Mouse (Mus musculus) erythroblast, embryonic 14.5 days (primary cell): Measurements from ENCODE around the gene Atg13. TPM values are rescaled to one million over a fixed set of nuclear protein-coding genes. Genes with fewer than 3 reads are reported as not detected.

ENCODE experiments used
- H3K27me3 ChIP-seq: 2 replicates; pipeline ENCODE4 v1.6.1; 2012; ENCODE audit warnings: inconsistent platforms; ENCODE audit not compliant: control insufficient read depth
- H3K36me3 ChIP-seq: 2 replicates; pipeline ENCODE4 v1.6.1; 2012; ENCODE audit warnings: mild to moderate bottlenecking, inconsistent platforms; ENCODE audit not compliant: control insufficient read depth
- H3K4me1 ChIP-seq: 2 replicates; pipeline ENCODE4 v1.6.1; 2012; ENCODE audit warnings: inconsistent platforms; ENCODE audit not compliant: control insufficient read depth
- H3K4me3 ChIP-seq: replicated peaks from 2 replicates; pipeline ENCODE3; 2012; ENCODE audit warnings: moderate library complexity, mild to moderate bottlenecking, inconsistent platforms
- H3K9me3 ChIP-seq: 2 replicates; pipeline ENCODE4 v1.6.1; 2012; ENCODE audit warnings: low read length, inconsistent platforms, mixed read lengths; ENCODE audit not compliant: control insufficient read depth
- GATA1 ChIP-seq: IDR thresholded peaks from 2 replicates; pipeline ENCODE4 v1.6.1; 2012; ENCODE audit warnings: low read length, inconsistent platforms, mixed read lengths
- TAL1 ChIP-seq: IDR thresholded peaks from 3 replicates; pipeline ENCODE4 v1.6.1; 2012; ENCODE audit warnings: low read length, inconsistent platforms, mixed read lengths
- polyA plus RNA-seq: library from polyadenylated mRNA; stranded (reverse); fragments of >175 nt; gene quantifications from 2 replicates; pipeline ENCODE4 v1.2.3, GENCODE M21; 2012

The Atg13 gene
- polyA plus RNA-seq, 1 experiment: 3.5 TPM

DNA sequence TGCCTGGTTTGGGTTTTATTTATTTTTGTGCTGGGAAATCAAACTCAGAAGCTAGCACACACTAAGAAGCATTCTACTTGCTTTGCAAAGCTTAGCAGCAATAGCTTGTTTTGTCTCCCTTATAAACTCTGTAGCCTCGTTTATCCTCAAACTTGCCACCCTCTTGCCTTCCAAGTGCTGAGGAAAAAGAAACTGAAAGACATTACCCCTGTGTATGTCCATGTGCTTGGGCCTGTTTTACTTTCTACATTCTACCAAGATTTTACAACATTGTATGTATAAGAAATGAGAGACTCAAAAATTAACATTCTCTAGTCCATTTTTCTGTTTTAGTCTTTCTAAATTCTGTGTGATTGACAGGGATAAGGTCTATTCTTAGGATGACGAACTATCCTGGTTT, 14.3 kb upstream of the Atg13 start:
- no peaks in the 10 kb centered on the region for H3K27me3 ChIP-seq
- no peak overlapping the region for H3K4me3 ChIP-seq
- no peaks in the 10 kb centered on the region for H3K9me3 ChIP-seq
- peaks cover 7% of the 10 kb centered on the region for H3K36me3 ChIP-seq
- H3K4me1 ChIP-seq: peaks cover 23% of the 10 kb centered on the region
- TF ChIP-seq GATA1: no peak
- no peak for TF ChIP-seq TAL1

- no peak overlapping the region for H3K4me3 ChIP-seq
- H3K9me3 ChIP-seq: no peaks in the 10 kb centered on the region
- peaks cover 18% of the 10 kb centered on the region for H3K4me1 ChIP-seq
- peaks cover 7% of the 10 kb centered on the region for H3K36me3 ChIP-seq
- TF ChIP-seq GATA1 (no peak), TAL1 (no peak)
- H3K27me3 ChIP-seq: no peaks in the 10 kb centered on the region
Measured at GRCm38 (mm10) chr2:91723951-91724350, 13.6 kb upstream of the Atg13 start.

DNA sequence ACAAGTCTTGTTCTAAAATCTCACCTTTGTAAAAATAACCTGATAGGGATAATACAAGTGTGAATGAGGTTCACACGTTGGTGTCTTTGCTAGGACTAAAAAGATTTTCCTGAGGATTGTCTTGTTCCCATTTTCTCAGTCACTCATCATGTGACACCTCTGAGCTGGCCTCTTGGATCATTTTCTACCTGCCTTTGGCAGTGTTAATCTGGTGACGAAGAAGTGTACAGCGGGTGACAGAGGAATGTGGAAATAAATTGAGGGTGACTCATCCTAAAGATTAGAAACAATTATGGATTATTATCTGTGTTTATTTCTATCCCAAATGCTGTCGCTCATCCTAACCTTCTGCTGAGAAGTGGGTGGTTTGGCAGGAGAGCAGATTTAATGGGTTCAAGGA, 13.0 kb upstream of the Atg13 start:
- no peak overlapping the region for H3K4me3 ChIP-seq
- no peaks in the 10 kb centered on the region for H3K9me3 ChIP-seq
- no peaks in the 10 kb centered on the region for H3K27me3 ChIP-seq
- H3K36me3 ChIP-seq: peaks cover 7% of the 10 kb centered on the region
- H3K4me1 ChIP-seq: peaks cover 18% of the 10 kb centered on the region
- TF ChIP-seq TAL1: no peak
- TF ChIP-seq GATA1: no peak

DNA sequence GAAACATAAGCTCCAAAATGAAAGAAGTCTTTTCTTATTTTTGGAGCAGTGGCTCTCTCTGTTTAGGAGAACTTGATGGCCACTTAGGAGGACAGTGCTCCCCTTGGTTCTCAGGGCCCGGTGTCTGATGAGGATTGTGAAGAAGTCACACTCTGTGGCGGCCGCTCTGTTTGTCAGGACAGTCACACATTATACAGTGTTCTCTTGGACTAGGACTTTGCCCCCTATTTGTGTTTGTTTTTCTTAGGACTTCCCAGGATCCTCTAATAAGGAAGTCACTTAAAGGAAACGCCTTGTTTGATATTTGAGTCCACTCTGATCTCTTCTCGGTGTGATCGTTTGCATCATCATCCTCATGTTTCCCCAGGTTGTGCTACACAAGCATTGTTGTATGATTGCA, 7.9 kb upstream of the Atg13 start:
- no peaks in the 10 kb centered on the region for H3K27me3 ChIP-seq
- H3K4me3 ChIP-seq: no peak overlapping the region
- TF ChIP-seq TAL1: no peak
- no peak for TF ChIP-seq GATA1
- H3K9me3 ChIP-seq: no peaks in the 10 kb centered on the region
- peaks cover 2% of the 10 kb centered on the region; the same call in 1 of the 2 replicates for H3K4me1 ChIP-seq
- H3K36me3 ChIP-seq: peaks cover 12% of the 10 kb centered on the region

- Histone ChIP-seq H3K4me3 (no peak overlapping the region), H3K36me3 (peaks cover 9% of the 10 kb centered on the region)
- TF ChIP-seq TAL1: no peak
- no peak for TF ChIP-seq GATA1
Measured at GRCm38 (mm10) chr2:91714921-91715320, 4.5 kb upstream of the Atg13 start.

DNA sequence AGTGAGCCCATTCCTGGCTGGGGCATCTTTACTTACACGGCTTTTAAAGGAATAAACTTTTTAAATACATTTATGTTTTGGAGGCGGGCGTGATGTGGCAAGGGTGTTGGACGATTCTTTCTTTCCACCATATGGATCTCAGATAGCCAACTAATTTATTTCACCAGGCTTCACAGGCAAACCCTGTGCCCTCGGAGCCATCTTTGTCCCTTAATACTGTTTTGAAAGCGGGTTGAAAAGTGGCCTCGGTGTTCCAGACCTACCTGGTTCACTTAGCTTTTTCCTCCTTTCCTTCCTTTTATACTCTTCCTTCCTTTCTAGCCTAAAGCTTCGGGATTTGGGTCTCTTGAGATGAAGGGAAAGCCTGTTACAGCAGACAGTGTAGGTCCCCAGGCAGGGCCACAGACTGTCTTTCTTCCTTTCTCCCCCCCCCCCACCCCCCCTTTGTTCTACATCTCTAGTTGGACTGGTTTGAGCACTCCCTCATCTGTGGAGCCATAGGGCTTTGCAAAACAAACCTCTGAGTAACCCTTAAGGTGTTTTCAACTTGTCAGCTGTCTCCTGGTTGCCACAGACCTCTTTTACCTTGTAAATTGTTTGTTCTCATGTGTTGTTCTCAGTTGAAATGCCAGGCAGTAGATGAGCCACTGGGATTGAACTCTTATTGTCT, 1.0 kb upstream of the Atg13 start:
- Histone ChIP-seq H3K36me3 (peaks cover 6% of the 10 kb centered on the region), H3K9me3 (no peaks in the 10 kb centered on the region), H3K27me3 (no peaks in the 10 kb centered on the region), H3K4me3 (peak overlapping the region; percentile 97), H3K4me1 (peaks cover 34% of the 10 kb centered on the region)
- TF ChIP-seq TAL1: no peak
- no peak for TF ChIP-seq GATA1

More at GRCm38 (mm10) chr2:91714921-91715320, 4.5 kb upstream of the Atg13 start:
- no peaks in the 10 kb centered on the region for H3K27me3 ChIP-seq
- H3K4me1 ChIP-seq: peaks cover 19% of the 10 kb centered on the region
- H3K9me3 ChIP-seq: no peaks in the 10 kb centered on the region

DNA sequence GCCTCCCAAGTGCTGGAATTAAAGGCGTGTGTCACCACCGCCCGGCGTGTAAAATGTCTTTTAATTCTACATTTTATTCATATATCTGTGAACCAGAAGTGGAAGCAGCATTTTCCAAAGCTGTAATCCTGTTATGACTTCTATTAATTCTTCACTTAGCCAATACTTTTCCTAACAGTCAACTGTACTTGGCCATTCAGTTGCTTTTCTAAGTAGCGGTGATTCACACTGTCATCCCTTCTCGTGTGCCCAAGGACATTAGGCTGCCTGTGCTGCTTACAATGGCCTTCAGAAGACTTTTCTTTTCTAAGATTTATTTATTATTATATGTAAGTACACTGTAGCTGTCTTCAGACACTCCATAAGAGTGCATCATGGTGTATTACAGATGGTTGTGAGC, 2.0 kb downstream of the Atg13 start:
- TF ChIP-seq TAL1 (no peak), GATA1 (no peak)
- H3K36me3 ChIP-seq: peaks cover 4% of the 10 kb centered on the region
- no peaks in the 10 kb centered on the region for H3K27me3 ChIP-seq
- peaks cover 32% of the 10 kb centered on the region for H3K4me1 ChIP-seq
- no peak overlapping the region for H3K4me3 ChIP-seq
- H3K9me3 ChIP-seq: no peaks in the 10 kb centered on the region

DNA sequence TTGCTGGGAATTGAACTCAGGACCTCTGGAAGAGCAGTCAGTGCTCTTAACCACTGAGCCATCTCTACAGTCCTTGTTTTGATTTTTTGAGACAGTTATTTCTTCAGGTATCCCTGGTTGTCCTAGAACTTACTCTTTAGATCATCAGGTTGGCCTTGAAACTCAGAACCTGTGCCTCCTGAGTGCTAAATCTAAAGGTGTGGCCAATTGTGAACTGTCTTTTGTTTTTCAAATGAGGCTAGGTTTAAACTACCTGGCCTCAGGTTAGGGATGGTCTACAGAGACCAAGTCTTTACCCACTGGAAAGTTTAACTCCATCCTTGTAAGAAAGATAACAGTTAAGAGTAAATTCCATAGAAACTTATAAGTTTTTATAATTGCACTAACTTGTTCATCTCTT, 3.9 kb downstream of the Atg13 start:
- Histone ChIP-seq H3K36me3 (no peaks in the 10 kb centered on the region; the same call in 1 of the 2 replicates), H3K4me1 (peaks cover 20% of the 10 kb centered on the region), H3K9me3 (no peaks in the 10 kb centered on the region), H3K4me3 (no peak overlapping the region), H3K27me3 (no peaks in the 10 kb centered on the region)
- TF ChIP-seq GATA1 (no peak), TAL1 (no peak)

GRCm38 (mm10) chr2:91705736-91706135, 4.6 kb downstream of the Atg13 start:
- H3K9me3 ChIP-seq: no peaks in the 10 kb centered on the region
- TF ChIP-seq TAL1: no peak
- TF ChIP-seq GATA1: no peak
- no peaks in the 10 kb centered on the region; the same call in 1 of the 2 replicates for H3K36me3 ChIP-seq
- H3K4me3 ChIP-seq: no peak overlapping the region
- peaks cover 16% of the 10 kb centered on the region for H3K4me1 ChIP-seq
- no peaks in the 10 kb centered on the region for H3K27me3 ChIP-seq

GRCm38 (mm10) chr2:91701366-91701765, 9.0 kb downstream of the Atg13 start:
- Histone ChIP-seq H3K4me3 (no peak overlapping the region), H3K27me3 (no peaks in the 10 kb centered on the region), H3K9me3 (no peaks in the 10 kb centered on the region), H3K4me1 (no peaks in the 10 kb centered on the region), H3K36me3 (no peaks in the 10 kb centered on the region; the same call in 1 of the 2 replicates)
- TF ChIP-seq TAL1 (no peak), GATA1 (no peak)
